Mouse (Mus musculus): ENCODE measurements at regions not wholly inside any gene's neighbourhood (a gene's known extent, or its start where the extent isn't known, plus 50 kb on each side); places are given as distances from the start of the nearest gene placed in this dataset.

DNA sequence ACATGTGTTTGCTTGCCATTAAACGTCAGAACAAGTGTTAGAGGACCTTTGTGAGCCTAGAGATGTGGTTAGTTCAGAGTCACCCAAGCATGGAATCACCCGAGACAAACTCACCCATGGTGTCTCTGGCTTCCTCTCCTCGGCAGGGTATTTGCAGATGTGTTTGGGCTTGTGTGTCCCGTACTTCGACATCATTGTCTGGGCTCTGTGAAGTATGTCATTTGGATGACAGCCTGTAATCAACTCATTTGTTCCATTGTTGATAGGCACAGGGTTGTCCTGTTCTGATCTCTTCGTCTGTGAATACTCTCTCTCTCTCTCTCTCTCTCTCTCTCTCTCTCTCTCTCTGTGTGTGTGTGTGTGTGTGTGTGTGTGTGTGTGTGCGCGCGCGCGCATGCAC, 277.8 kb upstream of the Dynlrb2 start:
- DNase-seq (ENCODE audit: low spot score in 2 of 2): no peak

DNA sequence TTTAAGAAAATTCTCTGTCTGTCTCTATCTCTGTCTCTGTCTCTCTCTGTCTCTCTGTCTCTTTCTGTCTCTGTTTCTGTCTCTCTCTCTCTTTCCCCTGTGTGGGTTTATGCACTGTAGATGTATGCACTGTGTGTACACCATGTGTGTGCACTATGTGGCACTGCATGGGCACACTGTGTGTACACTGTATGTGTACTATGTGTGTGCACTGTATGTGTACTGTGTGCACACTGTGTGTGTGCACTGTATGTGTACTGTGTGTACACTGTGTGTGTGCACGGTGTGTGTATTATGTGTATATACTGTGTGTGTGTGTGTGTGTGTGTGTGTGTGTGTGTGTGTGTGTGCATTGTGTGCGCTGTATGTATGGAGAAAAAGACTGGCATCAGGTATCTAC, 281.5 kb upstream of the Dynlrb2 start:
- no peak for DNase-seq (ENCODE audit: low spot score in 2 of 2)

DNA sequence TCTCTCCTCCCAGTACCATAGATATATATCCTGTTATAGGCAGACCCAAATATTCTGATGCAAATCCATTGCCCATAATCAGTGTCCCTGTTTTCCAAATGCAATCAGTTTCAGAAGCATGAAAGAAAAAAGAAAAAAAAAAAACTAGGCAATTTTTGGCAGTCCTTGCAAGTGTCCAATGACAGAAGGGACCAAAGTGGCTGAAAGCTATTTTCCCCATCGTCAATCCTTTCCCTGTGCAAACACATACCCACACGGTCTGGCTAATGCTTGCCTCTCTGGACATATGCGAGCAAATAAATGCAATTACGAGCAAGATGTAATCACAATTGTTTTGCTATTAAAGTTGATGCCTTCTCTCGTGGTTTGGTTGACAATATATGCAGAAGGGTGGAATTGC, 288.9 kb upstream of the Dynlrb2 start:
- no peak for DNase-seq (ENCODE audit: low spot score in 2 of 2)

DNA sequence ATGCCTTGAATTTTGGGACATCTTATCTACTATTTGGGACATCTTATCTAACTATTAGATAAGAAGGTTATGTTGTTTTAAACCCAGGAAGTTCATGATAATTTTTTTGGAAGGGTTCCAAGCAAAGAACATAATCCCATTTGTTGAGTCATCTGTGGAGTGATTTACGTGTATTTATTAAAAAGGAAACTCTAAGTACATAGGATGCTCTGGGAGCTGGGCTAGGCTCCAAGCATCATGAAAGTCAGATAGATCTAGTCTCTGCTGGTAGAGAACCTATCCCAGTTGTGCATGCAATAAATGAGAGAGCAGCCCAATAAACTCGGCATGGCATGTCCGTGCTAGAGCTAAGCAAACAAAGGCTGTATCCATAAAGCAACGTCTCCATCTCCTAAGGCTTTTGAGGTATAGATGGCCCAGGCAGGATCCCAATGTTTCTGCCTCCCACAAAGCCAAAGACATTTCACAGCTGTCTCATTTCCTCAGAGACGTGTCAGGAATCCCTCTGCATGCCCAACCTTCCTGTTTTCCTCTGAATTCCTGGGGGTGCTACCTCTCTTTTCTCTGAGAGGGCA, 289.4 kb upstream of the Dynlrb2 start:
- DNase-seq (ENCODE audit: low spot score in 2 of 2): no peak

DNA sequence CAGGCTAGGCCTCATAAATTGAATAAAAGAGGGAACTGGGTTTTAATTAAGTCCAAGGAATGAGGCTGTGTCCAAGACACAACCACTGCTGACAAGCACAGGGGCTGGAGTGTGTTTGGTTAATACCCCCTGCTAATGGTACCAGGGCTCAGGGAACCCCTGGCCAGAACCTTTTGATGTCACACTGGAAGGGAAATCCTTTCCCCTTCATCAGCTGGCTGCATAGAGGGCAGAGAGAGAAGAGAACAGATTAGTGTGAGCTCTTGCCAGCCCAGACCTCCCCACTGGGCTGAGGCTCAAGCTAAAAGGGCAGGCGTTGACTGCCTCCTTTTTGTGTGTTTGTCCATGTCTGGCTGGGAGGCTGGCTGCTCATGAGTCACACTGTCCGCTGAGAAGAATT, 301.1 kb upstream of the Dynlrb2 start:
- DNase-seq (ENCODE audit: low spot score in 2 of 2): no peak

DNA sequence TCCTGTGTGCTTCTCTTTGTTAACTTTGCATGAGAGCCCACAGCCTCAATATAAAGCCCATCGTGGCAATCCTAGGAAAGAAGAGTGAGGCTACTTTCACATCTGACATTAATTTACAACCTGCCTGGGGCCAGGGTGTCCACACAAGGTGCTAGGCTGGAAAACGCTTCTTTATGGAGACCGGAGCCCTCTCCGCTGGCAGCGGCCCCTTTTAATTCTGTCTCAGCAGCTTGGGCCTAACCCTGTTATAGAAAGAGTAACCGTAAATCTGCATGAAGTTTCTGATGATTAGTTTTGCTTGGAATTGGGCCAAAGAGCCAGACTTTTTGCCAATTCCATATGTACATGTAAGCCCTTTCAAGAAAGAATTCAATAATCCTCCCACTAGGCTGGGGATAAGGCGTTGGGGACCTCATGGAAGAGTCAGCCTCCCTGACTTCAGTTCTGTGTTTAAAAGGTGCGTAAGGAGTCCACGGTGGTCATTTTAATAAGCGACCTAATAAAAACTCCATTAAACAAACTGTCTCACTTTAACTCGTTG, 304.2 kb upstream of the Dynlrb2 start:
- DNase-seq (ENCODE audit: low spot score in 2 of 2): no peak

DNA sequence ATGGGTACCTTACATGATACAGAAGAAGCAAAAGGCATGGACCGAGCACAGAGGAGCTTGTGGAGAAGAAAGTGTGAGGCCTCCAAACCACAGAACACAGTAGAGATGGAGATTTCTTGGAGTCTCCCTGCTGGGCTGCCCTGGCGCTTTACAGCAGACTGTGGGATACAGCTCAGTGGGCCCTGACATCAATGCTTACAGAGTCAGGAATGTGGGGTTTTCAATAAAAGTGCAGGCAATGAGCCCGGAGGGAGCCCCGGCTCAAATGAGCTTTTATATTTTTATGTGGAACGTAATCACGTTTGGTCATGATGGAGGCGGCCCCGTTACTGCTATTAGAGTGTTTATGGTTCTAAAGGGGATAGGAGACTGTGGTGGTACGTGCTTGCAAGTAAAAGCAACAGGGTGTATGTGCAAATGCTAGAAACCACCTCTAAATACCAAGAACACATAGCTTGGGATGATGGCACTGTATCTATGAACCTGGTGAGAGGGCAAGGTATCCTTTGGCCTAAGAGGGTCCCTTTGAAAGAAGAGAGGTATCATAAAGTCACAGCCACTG, 308.1 kb upstream of the Dynlrb2 start:
- DNase-seq (ENCODE audit: low spot score in 2 of 2): no peak

DNA sequence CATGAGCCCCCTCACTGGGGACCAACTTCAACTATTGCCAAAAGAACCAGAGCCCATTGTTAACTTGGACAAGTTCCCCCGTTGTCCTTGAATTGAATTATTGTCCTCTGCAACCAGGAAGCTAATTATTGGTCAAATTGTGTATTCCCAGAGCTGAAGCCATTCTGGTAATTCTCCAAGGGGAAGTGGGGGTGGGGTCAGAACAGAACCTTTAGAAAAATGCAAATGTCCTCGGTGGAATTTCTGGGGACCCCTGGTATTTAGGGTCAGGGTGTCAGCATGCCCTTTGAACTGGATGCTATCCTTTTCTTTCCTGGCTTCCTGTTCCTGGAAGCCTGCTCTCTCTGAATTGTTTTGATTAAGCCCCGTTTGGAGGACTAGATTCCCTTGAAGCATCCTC, 312.7 kb upstream of the Dynlrb2 start:
- no peak for DNase-seq (ENCODE audit: low spot score in 2 of 2)

DNA sequence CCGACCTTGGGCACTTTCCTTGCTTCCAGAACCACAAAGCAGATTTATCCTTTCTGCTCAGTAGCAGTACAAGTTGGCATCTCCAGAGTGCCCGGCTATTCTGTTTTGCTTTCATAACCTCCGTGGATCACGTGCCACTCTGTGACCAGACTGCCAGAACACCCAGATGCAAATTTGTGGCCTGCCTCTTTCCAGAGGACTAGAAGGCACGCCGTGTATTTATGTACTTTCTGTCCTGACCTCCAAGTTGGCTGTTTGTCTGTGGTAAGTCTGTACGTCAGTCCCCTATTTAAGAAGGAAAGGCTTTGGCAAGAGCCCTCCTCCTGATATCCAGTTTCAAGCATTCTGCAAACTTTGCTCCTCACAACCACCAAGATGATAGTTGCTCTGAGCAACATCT, 319.6 kb upstream of the Dynlrb2 start:
- DNase-seq (ENCODE audit: low spot score in 2 of 2): no peak

DNA sequence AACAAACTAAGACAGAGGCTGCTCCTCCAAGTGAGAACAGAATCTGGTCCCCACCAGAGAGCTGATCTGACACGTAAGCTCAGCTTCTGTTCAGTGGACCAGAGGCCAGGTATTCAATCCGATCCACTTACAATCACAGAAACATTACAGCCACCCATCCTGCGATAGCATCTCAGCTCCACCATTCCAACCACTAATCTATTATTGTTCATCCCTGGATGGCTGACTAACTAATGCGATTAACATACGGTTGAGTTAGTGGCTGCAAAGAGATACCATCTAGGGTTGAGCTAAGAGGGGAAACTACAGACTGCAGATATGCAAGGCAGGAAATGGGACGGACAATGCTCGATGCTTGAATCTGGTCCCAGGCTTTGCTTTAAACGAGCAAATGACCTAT, 320.5 kb upstream of the Dynlrb2 start:
- no peak for DNase-seq (ENCODE audit: low spot score in 2 of 2)

DNA sequence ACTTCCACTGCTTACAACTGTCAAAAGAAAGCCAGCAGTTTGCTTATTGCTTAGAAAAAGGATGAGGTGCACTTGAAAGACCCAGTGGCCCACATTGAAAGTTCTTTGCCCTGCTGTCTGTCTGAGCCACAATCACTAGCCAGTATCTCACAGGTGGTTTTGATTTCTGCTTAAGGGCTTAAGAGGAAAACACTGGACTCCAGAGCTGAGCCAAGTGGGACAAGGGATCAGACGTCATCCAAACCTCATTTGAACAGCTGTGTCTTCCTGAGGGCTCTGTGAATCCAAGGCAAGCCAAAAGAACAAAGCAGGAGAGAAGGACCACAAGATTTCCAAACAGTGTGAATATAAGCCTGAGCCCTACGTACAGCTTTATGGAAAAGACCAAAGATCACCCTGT, 326.8 kb upstream of the Dynlrb2 start:
- no peak for DNase-seq (ENCODE audit: low spot score in 2 of 2)

DNA sequence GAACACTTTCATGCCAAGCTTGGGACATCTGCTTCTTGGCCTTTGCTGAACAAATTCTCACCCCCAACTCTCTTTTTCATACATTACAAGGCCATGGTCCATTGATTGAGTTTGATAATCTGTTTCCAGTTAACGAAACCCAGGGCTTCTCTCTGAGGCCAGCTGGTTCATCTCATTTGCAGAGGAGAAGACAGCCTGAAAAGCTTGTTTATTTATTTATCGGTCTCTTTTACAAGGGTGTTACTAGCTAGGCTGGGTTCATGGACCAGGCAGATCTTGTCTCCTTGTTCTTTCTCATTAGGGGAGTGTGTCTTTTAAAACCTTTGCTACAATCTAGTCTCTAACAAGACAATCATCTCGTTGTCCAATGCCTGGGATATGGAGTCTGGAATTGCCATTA, 329.9 kb upstream of the Dynlrb2 start:
- DNase-seq (ENCODE audit: low spot score in 2 of 2): no peak

DNA sequence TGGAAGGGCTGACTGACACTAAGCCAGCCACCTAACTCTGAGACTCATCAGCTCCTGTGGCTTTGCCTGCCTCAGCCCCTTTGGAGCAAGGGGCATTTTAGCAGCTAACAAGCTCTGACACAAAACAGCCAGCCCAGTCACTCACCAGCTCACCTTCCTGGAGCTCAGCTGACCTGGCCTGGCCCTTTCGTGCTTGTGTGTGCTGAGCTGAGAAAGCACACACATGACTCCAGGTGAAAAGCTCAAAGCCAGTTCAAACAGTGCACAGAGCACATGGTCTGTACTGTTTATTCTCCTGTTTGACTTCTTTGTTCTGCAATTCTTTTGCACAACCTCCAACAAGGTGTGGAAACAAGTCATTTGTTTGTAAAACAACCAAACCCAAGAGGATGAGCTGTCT, 330.8 kb upstream of the Dynlrb2 start:
- DNase-seq (ENCODE audit: low spot score in 2 of 2): no peak

DNA sequence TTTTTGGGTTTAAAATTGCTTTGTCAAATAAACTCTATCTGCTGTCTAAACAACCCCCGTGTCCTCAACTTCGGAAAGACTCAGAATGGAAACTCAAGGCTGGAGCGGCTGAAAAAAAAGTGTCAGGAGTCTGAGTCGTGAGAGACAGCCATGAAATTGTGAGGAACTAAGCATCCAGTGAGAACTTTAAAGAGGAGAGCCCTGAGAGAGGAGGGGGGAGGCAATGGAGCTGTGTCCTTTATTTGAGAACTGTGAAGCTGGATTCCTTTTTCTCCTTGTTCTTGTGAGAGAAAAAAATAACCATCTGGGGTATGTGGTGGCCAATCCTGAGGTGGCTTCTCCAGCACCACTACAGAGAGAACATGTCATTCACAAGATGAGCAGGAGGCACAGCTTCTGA, 336.9 kb upstream of the Dynlrb2 start:
- DNase-seq (ENCODE audit: low spot score in 2 of 2): no peak

DNA sequence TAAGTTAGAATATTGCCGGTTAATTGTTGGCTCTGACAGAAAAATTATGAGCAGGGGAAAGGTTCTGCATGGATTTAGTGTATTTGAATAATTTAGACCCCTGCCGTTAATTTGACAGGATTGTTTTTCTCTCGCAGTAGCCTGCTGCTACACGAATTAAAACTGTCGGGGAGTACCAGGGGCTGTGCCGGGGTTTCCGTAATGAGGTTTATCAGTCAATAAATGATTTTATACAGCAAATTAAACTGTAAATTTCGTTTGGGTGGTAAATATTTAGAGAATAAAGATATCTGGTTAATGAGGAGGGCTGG, 339.8 kb upstream of the Dynlrb2 start:
- DNase-seq (ENCODE audit: low spot score in 2 of 2): no peak

DNA sequence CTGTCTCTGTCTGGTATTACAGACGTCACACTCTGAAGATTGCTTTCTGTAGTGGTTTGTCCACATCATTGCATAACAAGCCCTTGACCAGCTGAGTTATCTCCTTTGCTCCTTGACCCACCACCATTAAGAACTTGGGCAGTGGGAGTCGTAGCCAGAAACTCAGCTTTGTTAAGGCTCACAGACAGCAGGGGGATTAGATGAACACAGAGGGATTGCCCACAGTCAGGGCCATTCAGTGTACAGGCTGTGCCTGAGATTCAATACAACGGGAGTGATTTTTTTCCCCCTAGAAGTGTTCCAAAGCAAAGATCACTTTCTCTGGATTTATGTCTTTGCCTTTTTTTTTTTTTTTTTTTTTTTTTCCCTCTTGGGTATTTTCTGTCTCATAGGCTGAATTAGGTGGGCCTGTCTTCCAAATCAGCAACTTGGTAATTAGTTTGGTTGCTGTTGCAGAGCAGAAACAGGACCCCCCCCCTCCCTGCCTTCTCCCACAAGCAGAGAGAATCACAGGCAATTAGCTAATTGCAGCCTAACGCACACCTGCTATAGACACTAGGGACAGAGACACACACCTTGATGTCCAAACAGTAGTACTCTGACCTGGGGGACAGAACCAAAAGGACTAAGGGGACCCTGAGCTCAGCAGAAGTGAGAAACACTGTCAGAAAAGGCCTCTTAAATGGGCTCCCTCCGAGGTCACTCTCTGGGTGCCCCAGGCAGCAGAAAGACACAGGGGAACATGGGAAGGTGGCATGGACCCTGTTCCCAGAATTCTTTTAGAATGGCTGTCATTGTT, 340.4 kb upstream of the Dynlrb2 start:
- DNase-seq (ENCODE audit: low spot score in 2 of 2): no peak

DNA sequence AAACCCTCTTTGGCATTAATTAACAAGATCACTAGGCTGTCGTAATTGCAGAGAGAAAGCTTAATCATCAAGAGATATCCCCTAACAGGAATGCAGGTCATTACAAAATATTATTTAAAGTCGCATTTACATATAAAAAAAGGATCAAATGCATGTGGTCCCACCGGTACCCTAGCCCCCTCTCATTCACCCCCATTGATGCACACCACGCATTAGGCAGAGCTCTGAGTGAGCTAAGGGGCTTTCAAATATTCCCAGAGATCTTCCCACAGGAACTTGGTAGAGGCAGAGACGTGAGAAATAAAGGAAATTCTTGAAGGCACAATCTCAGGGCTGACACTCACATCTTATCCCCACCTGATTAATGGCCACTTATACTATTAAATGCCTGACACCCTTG, 343.8 kb upstream of the Dynlrb2 start:
- DNase-seq (ENCODE audit: low spot score in 2 of 2): no peak

DNA sequence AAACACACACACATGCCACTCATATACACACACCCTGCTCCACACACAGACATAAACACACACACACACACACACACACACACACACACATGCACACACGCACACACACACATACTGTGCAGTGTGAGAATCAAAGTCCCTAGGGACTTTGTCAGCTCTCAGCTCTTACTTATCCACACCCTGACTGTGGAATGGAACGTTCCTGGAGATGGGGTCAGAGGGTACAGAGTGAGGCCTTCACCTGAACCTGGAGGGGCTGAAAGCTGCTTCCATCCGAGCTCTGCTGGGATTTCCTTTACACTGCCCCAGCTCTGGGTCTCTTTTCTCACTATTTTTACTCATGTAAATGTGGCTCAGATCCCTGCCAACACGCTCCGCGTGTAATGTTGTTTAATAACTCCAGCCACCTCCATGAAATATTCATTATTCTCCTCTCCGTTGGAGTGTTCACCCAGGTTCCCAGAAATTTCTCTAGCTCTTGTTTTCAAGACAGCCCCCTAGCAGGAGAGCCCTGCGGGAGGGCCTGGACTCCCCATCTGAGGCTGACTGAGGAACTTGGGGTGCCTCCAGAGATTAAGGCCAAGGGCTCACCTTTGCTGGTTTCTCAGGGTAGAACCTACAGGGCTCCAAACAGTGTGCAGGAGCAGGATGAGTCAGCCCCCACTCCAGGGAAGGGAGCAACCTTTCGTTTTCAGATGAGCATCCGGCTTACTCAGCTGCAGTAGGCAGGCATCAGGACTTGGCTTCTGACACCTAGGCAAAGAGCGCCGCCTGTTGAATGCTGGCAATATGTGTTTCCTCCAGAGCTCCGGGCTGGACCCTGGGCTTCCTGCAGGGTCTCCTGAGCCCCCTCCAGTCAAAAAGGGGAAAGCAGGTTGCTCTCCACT, 360.8 kb upstream of the Dynlrb2 start:
- peak in 1 of 2 experiments; percentile 17 for DNase-seq (ENCODE audit: low spot score in 2 of 2)

DNA sequence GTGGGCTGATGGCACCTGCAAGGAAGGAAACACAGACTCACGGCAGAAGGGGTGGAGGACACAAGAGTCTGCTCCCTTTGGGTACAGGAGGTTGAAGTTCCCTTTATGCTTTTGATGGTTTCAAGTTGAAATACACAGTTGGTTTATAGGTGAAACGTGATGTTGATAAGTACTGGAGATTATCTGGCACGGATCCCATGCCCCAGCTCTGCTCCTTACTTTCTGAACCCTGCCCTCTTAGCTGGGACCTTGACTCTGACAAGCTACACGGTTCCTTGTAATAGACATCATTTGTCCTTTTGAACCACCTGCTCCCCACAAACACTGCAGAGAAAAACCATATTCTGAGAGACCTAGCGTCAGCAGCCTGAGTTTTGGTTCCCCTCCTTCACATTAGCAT, 363.4 kb upstream of the Dynlrb2 start:
- DNase-seq (ENCODE audit: low spot score in 2 of 2): no peak

DNA sequence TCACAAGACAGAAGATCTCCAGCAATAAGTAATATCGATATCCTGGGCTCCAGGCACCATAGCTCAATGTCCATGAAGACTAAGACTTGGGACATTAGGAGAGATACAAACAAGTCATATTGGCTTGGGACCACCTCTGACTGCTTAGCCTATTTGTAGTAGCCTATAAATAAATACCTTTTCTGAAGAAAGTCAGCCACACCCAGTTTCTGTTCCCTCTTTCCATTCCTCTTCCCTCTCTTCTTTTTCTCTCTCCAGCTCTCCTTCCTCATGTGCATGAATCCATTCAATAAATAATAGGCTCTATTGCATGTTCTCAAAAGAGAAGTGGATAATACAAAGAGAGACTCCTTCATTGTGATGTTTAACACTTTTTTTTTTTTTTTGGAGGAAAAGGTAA, 364.8 kb upstream of the Dynlrb2 start:
- DNase-seq (ENCODE audit: low spot score in 2 of 2): no peak

DNA sequence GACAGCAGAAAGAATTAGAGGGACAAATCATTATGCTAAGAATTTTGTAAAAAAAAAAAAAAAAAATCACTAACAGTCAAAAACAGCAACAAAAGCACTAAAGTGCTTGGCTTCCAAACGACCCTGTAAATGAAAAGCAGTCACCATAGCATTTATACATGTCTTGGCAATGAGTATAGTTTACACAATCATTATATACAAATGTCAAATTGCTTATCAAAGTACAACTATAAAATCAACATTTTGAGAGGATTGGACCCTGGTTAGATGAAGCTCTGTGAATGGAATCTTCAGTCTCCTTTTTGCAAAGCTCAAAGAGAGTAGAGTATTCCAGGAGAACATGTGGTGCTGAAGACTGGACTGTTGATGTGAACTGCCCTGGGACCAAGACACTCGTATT, 367.0 kb upstream of the Dynlrb2 start:
- DNase-seq (ENCODE audit: low spot score in 2 of 2): no peak

DNA sequence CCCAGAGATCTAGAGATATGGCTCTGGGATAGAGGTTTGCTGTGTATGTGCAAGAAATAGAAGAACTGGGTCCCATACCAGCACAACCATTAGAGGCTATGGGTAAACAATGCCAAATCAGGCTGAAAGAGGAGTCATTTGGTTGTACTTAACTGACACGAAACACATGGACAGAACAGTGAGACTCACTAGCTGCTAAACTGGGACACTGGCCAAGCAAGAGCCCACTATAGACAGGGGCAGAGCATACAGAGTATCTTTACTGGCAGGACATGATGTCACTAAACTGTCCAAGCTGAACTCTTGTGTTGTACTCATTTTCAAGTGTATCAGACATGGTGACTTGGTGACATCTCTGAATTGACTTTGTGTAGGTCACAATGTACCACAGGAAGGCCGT, 371.3 kb upstream of the Dynlrb2 start:
- DNase-seq (ENCODE audit: low spot score in 2 of 2): no peak
